Mouse (Mus musculus) ES-Bruce4 (cell line): ENCODE measurements around the gene Pym1.

Source experiments
- CTCF ChIP-seq: IDR thresholded peaks from one replicate; pipeline ENCODE4 v1.8.1; 2011; ENCODE audit warnings: low read depth, low read length
- EP300 ChIP-seq: IDR thresholded peaks from 2 replicates; pipeline ENCODE4 v1.6.1; 2011; ENCODE audit warnings: low read depth, low read length; ENCODE audit not compliant: insufficient read depth
- POLR2A ChIP-seq: IDR thresholded peaks from one replicate; pipeline ENCODE4 v1.8.1; 2011; ENCODE audit warnings: low read length; ENCODE audit not compliant: insufficient read depth

GRCm38 (mm10) chr10:128790398-128791124, 42.9 kb downstream of the Pym1 start, which contains the start of gene Mmp19:
- TF ChIP-seq CTCF (no peak), POLR2A (no peak), EP300 (no peak)
